Mouse (Mus musculus) hindbrain, embryonic 15.5 days (tissue): ENCODE results near the gene Gm8871. TPM values are rescaled to one million over a fixed set of nuclear protein-coding genes. Genes with fewer than 3 reads are reported as not detected.
"Not testable (repeated sequence)": the region's sequence is repeated elsewhere in the genome, so short reads cannot be mapped to it uniquely, and the experiment has no call there.

Experiments
- ATAC-seq: fragments of 200-750 bp; cut with Nextera tagmentation; 2 replicates; pipeline ENCODE4 v1.8.0; 2017; ENCODE audit warnings: low read depth, moderate number of reproducible peaks, moderate TSS enrichment; ENCODE audit not compliant: low FRiP score
- H3K27ac ChIP-seq: fragments of 300-500 bp; sonication (generic); replicated peaks from 2 replicates; pipeline ENCODE4 v1.5.1; 2015; ENCODE audit warnings: mild to moderate bottlenecking, inconsistent platforms
- H3K27me3 ChIP-seq: fragments of 300-500 bp; sonication (generic); 2 replicates; pipeline ENCODE4 v1.6.1; 2015; ENCODE audit warnings: control low read depth, inconsistent platforms
- H3K36me3 ChIP-seq: fragments of 300-500 bp; sonication (generic); 2 replicates; pipeline ENCODE4 v1.6.1; 2015; ENCODE audit warnings: control low read depth, inconsistent platforms
- H3K4me1 ChIP-seq: fragments of 300-500 bp; sonication (generic); replicated peaks from 2 replicates; pipeline ENCODE4 v1.6.1; 2015; ENCODE audit warnings: control low read depth, inconsistent platforms
- H3K4me2 ChIP-seq: fragments of 300-500 bp; sonication (generic); 2 replicates; pipeline ENCODE4 v1.6.1; 2015; ENCODE audit warnings: moderate library complexity, mild to moderate bottlenecking, inconsistent platforms
- H3K4me3 ChIP-seq: fragments of 300-500 bp; sonication (generic); 2 replicates; pipeline ENCODE4 v1.5.1; 2015; ENCODE audit warnings: mild to moderate bottlenecking, inconsistent platforms
- H3K9ac ChIP-seq: fragments of 300-500 bp; sonication (generic); 2 replicates; pipeline ENCODE4 v1.6.1; 2015; ENCODE audit warnings: inconsistent platforms
- H3K9me3 ChIP-seq: fragments of 300-500 bp; sonication (generic); 2 replicates; pipeline ENCODE4 v1.6.1; 2016; ENCODE audit warnings: control low read depth, inconsistent platforms
- WGBS: fragments of 180-500 bp; shearing (Covaris S2); methylation state at CpG from one replicate; pipeline ENCODE4 v1.1.7; 2015; 5-methylcytosine and 5-hydroxymethylcytosine counted together
- polyA plus RNA-seq: library from polyadenylated mRNA; unstranded; fragments of >200 nt; fragmentation: Nextera tagmentation; extraction: Ambion mirVana; gene quantifications from 2 replicates; pipeline ENCODE4 v1.2.1, GENCODE M21; 2015

Gm8871 gene
- polyA plus RNA-seq = not detected in 2 replicates

DNA sequence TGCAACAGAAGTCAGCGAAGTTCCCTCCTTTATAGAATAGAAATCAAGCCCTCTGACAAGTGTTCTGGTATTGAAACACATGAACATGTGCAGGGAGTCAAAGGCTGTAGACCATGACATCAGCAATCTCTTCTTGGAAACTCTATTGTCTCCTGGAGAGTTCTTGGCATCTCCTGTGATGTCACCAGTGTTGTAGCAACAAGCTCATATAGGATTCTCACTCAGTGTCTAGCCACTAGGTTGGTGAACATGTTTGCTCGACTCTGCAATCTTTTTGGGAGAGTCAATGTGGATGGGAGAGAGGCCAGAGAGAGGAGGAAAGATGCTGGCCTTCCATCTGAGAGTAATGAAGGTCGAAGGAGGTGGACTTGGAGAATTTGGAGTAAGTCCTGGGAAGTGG lies at the start of gene Gm8871, which contains the start of gene Gm8857:
TSS of gene Gm8871 (plus strand) at position 301 of the 400 bp plus-strand sequence.
TSS of gene Gm8857 (plus strand) at position 303 of the 400 bp plus-strand sequence.
- ATAC-seq, H3K9me3 ChIP-seq, H3K4me2 ChIP-seq, H3K27ac ChIP-seq, H3K36me3 ChIP-seq, H3K4me3 ChIP-seq, H3K9ac ChIP-seq, H3K4me1 ChIP-seq, H3K27me3 ChIP-seq: not testable (repeated sequence)
- WGBS = 73% methylated on average over 3 of the region's 3 CpGs

DNA sequence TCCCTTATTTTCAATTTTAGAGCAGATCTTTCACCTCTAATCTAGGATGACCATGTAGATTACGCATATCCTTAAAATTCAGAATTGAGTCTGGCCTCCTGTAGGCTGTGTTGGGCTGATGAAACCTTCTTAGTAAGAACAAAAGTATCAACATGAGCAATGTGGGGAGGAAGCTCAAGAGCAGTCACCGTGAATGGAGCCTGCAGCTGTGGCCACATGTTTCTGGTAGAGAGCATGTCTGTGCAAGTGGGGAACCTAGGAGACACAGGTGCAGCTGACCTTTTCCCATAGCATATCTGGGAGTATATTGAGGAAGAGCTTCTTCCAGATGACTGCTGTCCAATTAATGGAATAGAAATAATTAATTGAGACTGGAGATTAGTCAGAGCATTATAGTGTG lies 5.9 kb downstream of the Gm8871 start:
- not testable (repeated sequence) for H3K36me3 ChIP-seq, H3K27me3 ChIP-seq, ATAC-seq, H3K27ac ChIP-seq, H3K4me1 ChIP-seq, H3K4me3 ChIP-seq, H3K4me2 ChIP-seq, H3K9me3 ChIP-seq, H3K9ac ChIP-seq
- 90% methylated on average over 2 of the region's 2 CpGs for WGBS

DNA sequence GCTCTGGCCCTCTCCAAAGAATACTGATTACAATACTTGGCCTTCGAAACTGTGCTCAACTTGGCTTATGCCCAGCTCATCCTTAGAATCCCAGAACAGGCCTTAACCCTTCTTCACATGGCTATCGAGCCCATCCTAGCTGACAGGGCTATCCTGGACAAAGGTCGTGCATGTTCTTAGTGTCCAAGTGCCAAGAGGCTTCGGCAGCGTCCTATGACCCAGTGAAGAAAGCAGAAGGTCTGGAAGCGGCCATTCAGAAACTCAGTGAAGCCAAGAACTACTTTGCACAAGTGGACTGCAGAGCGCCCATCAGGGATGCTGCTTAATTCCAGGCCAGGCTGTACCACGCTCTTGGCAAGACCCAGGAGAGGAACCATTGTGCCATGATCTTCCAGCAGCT lies 10.5 kb downstream of the Gm8871 start:
- H3K27ac ChIP-seq, H3K4me3 ChIP-seq, H3K4me2 ChIP-seq, H3K36me3 ChIP-seq, H3K9me3 ChIP-seq, H3K27me3 ChIP-seq, ATAC-seq, H3K9ac ChIP-seq, H3K4me1 ChIP-seq: not testable (repeated sequence)
- 89% methylated on average over 7 of the region's 8 CpGs for WGBS

Other genes starting within 250 kb of the Gm8871 start
- not detected in 2 replicates for gene Gm8857, start within 50 bp of the Gm8871 start, polyA plus RNA-seq
- gene Gm8879, start 179.8 kb downstream of the Gm8871 start, polyA plus RNA-seq = not detected in 2 replicates
- not detected in 2 replicates for gene Gm5861, start 235.3 kb downstream of the Gm8871 start, polyA plus RNA-seq